Mouse (Mus musculus) MEL (cell line): ENCODE measurements around the gene Abca17. TPM values are rescaled to one million over a fixed set of nuclear protein-coding genes. Genes with fewer than 3 reads are reported as not detected.
A peak's percentile ranks its signal among the peaks of the same experiment; 100 is the strongest.

Experiments used
- DNase-seq: peaks from one replicate; pipeline ENCODE4 v3.0.0; 2011; ENCODE audit warnings: low read depth, low spot score
- H3K27ac ChIP-seq: 2 replicates; pipeline ENCODE4 v1.5.1; 2012; ENCODE audit warnings: low read depth, mild to moderate bottlenecking, control low read depth, low read length, moderate library complexity; ENCODE audit not compliant: control insufficient read depth
- H3K27me3 ChIP-seq, 2 experiments: fragments of 150-350 bp in 1 of 2; sonication (generic) in 1 of 2; 2 replicates each; pipeline ENCODE4 v1.6.1; 2012; ENCODE audit warnings: low read length in 2 of 2, mild to moderate bottlenecking in 2 of 2, improper control_type of control experiment in 1 of 2, moderate library complexity in 1 of 2; ENCODE audit not compliant: insufficient read depth in 2 of 2, control insufficient read depth in 1 of 2
- H3K36me3 ChIP-seq, 2 experiments: 2 replicates each; pipeline ENCODE4 v1.6.1; 2012 to 2014; ENCODE audit warnings: low read length in 2 of 2, improper control_type of control experiment in 1 of 2, inconsistent platforms in 1 of 2, mild to moderate bottlenecking in 1 of 2; ENCODE audit not compliant: insufficient read depth in 2 of 2, control insufficient read depth in 1 of 2
- H3K4me1 ChIP-seq, 2 experiments: fragments of 150-350 bp in 1 of 2; sonication (generic) in 1 of 2; 2 replicates each; pipeline ENCODE4 v1.6.1; 2012; ENCODE audit warnings: low read length in 2 of 2, improper control_type of control experiment in 1 of 2, mild to moderate bottlenecking in 1 of 2; ENCODE audit not compliant: insufficient read depth in 2 of 2, control insufficient read depth in 1 of 2
- H3K4me3 ChIP-seq, 2 experiments: fragments of 150-350 bp in 1 of 2; sonication (generic) in 1 of 2; 2 replicates each; pipeline ENCODE4 v1.5.1; 2012; ENCODE audit warnings: low read depth in 2 of 2, low read length in 2 of 2, mild to moderate bottlenecking in 2 of 2, moderate library complexity in 2 of 2, control low read depth in 1 of 2, improper control_type of control experiment in 1 of 2; ENCODE audit not compliant: control insufficient read depth in 1 of 2, insufficient read depth in 1 of 2
- H3K79me2 ChIP-seq: 2 replicates; pipeline ENCODE4 v1.6.1; 2012; ENCODE audit warnings: mild to moderate bottlenecking, low read length, moderate library complexity; ENCODE audit not compliant: control insufficient read depth, poor library complexity, insufficient read depth
- H3K9ac ChIP-seq: 2 replicates; pipeline ENCODE4 v1.6.1; 2012; ENCODE audit warnings: low read depth, mild to moderate bottlenecking, control low read depth, low read length, moderate library complexity; ENCODE audit not compliant: control insufficient read depth, poor library complexity, severe bottlenecking
- H3K9me3 ChIP-seq: fragments of 150-350 bp; sonication (generic); replicated peaks from 2 replicates; pipeline ENCODE4 v1.6.1; 2012; ENCODE audit warnings: mild to moderate bottlenecking, low read length, improper control_type of control experiment, moderate library complexity; ENCODE audit not compliant: insufficient read depth
- BHLHE40 ChIP-seq: IDR thresholded peaks from 2 replicates; pipeline ENCODE4 v1.6.1; 2012; ENCODE audit warnings: low read depth, mild to moderate bottlenecking, inconsistent platforms, low read length, improper control_type of control experiment, borderline replicate concordance
- CHD1 ChIP-seq: IDR thresholded peaks from 2 replicates; pipeline ENCODE4 v1.6.1; 2012; ENCODE audit warnings: low read depth, mild to moderate bottlenecking, inconsistent platforms, low read length, improper control_type of control experiment
- E2F4 ChIP-seq: IDR thresholded peaks from 2 replicates; pipeline ENCODE4 v1.6.1; 2011; ENCODE audit warnings: low read depth, low read length, improper control_type of control experiment, borderline replicate concordance
- ELF1 ChIP-seq: IDR thresholded peaks from 2 replicates; pipeline ENCODE4 v1.6.1; 2014; ENCODE audit warnings: low read depth, mild to moderate bottlenecking, inconsistent platforms, low read length, improper control_type of control experiment, moderate library complexity
- GATA1 ChIP-seq: IDR thresholded peaks from 2 replicates; pipeline ENCODE4 v1.6.1; 2011; ENCODE audit warnings: low read depth, low read length, improper control_type of control experiment
- HCFC1 ChIP-seq: IDR thresholded peaks from 2 replicates; pipeline ENCODE4 v1.6.1; 2012; ENCODE audit warnings: low read depth, mild to moderate bottlenecking, inconsistent platforms, low read length, improper control_type of control experiment, moderate library complexity
- KAT2A ChIP-seq: conservative IDR thresholded peaks from 2 replicates; pipeline ENCODE4 v1.6.1; 2012; ENCODE audit warnings: low read depth, low read length, improper control_type of control experiment, inconsistent platforms
- MAX ChIP-seq: IDR thresholded peaks from 2 replicates; pipeline ENCODE4 v1.6.1; 2011; ENCODE audit warnings: low read length, improper control_type of control experiment
- MAZ ChIP-seq: IDR thresholded peaks from 2 replicates; pipeline ENCODE4 v1.6.1; 2012; ENCODE audit warnings: low read depth, mild to moderate bottlenecking, inconsistent platforms, low read length, improper control_type of control experiment
- MYB ChIP-seq: IDR thresholded peaks from 2 replicates; pipeline ENCODE4 v1.6.1; 2011; ENCODE audit warnings: mild to moderate bottlenecking, low read depth, low read length, improper control_type of control experiment
- MYC ChIP-seq: IDR thresholded peaks from 2 replicates; pipeline ENCODE4 v1.6.1; 2011; ENCODE audit warnings: low read depth, mild to moderate bottlenecking, low read length, improper control_type of control experiment, moderate library complexity
- NELFE ChIP-seq: IDR thresholded peaks from 2 replicates; pipeline ENCODE4 v1.6.1; 2011; ENCODE audit warnings: low read depth, low read length, improper control_type of control experiment
- NRF1 ChIP-seq: IDR thresholded peaks from 2 replicates; pipeline ENCODE4 v1.6.1; 2014; ENCODE audit warnings: low read depth, mild to moderate bottlenecking, inconsistent platforms, low read length, improper control_type of control experiment, moderate library complexity; ENCODE audit not compliant: poor library complexity, insufficient read depth, severe bottlenecking
- POLR2A ChIP-seq, 2 experiments: IDR thresholded peaks; 2 replicates each; pipeline ENCODE4 v1.6.1; 2011 to 2012; ENCODE audit warnings: low read length in 2 of 2, mild to moderate bottlenecking in 2 of 2, control low read depth in 1 of 2, improper control_type of control experiment in 1 of 2, low read depth in 1 of 2, moderate library complexity in 1 of 2; ENCODE audit not compliant: control insufficient read depth in 1 of 2, insufficient read depth in 1 of 2, poor library complexity in 1 of 2
- POLR2AphosphoS2 ChIP-seq: IDR thresholded peaks from 2 replicates; pipeline ENCODE4 v1.6.1; 2011; ENCODE audit warnings: low read length, improper control_type of control experiment
- RAD21 ChIP-seq: IDR thresholded peaks from 2 replicates; pipeline ENCODE4 v1.6.1; 2011; ENCODE audit warnings: mild to moderate bottlenecking, low read depth, low read length, improper control_type of control experiment
- SIN3A ChIP-seq: IDR thresholded peaks from 2 replicates; pipeline ENCODE4 v1.6.1; 2012; ENCODE audit warnings: low read length, improper control_type of control experiment, inconsistent platforms
- SMC3 ChIP-seq: IDR thresholded peaks from 2 replicates; pipeline ENCODE4 v1.6.1; 2011; ENCODE audit warnings: low read depth, low read length, improper control_type of control experiment
- TBP ChIP-seq: IDR thresholded peaks from 2 replicates; pipeline ENCODE4 v1.8.0; 2011; ENCODE audit warnings: low read depth, low read length, improper control_type of control experiment
- TCF12 ChIP-seq: IDR thresholded peaks from 2 replicates; pipeline ENCODE4 v1.6.1; 2014; ENCODE audit warnings: low read depth, mild to moderate bottlenecking, inconsistent platforms, low read length, improper control_type of control experiment, moderate library complexity
- UBTF ChIP-seq: IDR thresholded peaks from 2 replicates; pipeline ENCODE4 v1.6.1; 2012; ENCODE audit warnings: low read depth, mild to moderate bottlenecking, inconsistent platforms, low read length, improper control_type of control experiment, moderate library complexity, borderline replicate concordance; ENCODE audit not compliant: insufficient read depth
- ZMIZ1 ChIP-seq: IDR thresholded peaks from 2 replicates; pipeline ENCODE4 v1.6.1; 2012; ENCODE audit warnings: low read depth, mild to moderate bottlenecking, inconsistent platforms, low read length, improper control_type of control experiment, moderate library complexity
- ZNF384 ChIP-seq: IDR thresholded peaks from 2 replicates; pipeline ENCODE4 v1.6.1; 2012; ENCODE audit warnings: low read depth, mild to moderate bottlenecking, inconsistent platforms, low read length, improper control_type of control experiment
- polyA plus RNA-seq, 2 experiments: library from polyadenylated mRNA; stranded (reverse) in 1 of 2; unstranded in 1 of 2; fragments of >175 nt in 1 of 2; fragments of >200 nt in 1 of 2; gene quantifications; 2 replicates each; pipeline versions ENCODE4 v1.2.1 to v1.2.4; 2012; ENCODE audit warnings: low replicate concordance in 2 of 2, low read depth in 1 of 2; ENCODE audit not compliant: insufficient read length in 2 of 2, insufficient read depth in 1 of 2, missing spikeins in 1 of 2
- total RNA-seq: library from RNA; depleted of rRNA; stranded (reverse); fragments of 300-350 nt; gene quantifications from 2 replicates; pipeline ENCODE4 v1.2.3, GENCODE M21; 2012

Abca17 gene
- total and polyA plus RNA-seq, 3 experiments: 0.03 to 0.04 TPM; not detected in 1

DNA sequence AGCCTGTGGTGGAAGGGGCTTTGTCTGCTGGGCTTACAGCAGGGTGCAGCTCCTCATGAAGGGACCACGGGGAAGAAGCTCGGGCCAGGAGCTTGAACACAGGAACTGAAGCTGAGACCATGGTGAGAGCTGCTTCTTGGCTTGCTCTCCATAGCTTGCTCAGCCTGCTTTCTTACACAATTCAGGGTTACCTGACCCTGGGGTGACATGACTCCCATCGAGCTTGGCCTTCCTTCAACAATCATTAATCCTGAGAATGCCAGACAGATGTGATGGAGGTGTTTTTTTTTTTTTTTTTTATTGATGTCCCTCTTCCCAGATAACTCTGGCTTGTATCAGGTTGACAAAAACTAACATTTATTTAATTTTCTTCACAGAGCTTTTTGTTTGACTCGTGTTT is 91.9 kb downstream of the Abca17 start:
- no peak for DNase-seq
- H3K9ac ChIP-seq: no peak overlapping the region
- H3K9me3 ChIP-seq: no peaks in the 10 kb centered on the region
- H3K79me2 ChIP-seq: no peaks in the 10 kb centered on the region
- no peak overlapping the region for H3K27ac ChIP-seq
- no peaks in the 10 kb centered on the region for H3K27me3 ChIP-seq
- H3K4me3 ChIP-seq: no peak overlapping the region
- no peaks in the 10 kb centered on the region for H3K4me1 ChIP-seq
- no peak for TF ChIP-seq MAX
- H3K36me3 ChIP-seq: no peaks in the 10 kb centered on the region

DNA sequence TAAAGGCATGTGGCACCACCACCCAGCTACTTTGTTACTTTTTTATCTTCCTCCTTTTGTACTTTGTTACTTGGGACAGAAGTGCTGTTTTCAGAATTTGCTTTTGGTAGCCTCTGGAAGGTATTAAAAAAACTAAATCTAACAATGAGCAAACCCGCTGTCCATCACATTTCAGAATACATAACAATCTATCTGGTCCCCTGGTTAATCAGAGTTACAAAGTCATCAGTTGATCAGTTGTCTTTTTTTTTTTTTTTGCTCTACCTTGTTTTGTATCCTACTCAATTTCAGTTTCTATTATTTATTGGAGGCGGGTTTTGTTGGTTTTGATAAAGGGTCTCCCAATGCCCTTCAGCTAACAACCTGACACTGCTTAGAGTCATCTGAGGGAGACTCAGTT is 98.5 kb downstream of the Abca17 start:
- Histone ChIP-seq H3K4me3 (no peak overlapping the region; a peak in 1 of 4 replicates), H3K27me3 (no peaks in the 10 kb centered on the region), H3K79me2 (peaks cover 21% of the 10 kb centered on the region), H3K4me1 (peaks cover 0 to 7% of the 10 kb centered on the region in 2 experiments; a peak in 2 of 4 replicates), H3K27ac (peak overlapping the region; percentile 80; the same call in 1 of the 2 replicates), H3K9me3 (no peaks in the 10 kb centered on the region), H3K9ac (peak overlapping the region; percentile 82), H3K36me3 (peaks cover 8 to 14% of the 10 kb centered on the region in 2 experiments)
- TF ChIP-seq ZNF384 (peak; percentile 67), NRF1 (no peak)
- no peak for DNase-seq

DNA sequence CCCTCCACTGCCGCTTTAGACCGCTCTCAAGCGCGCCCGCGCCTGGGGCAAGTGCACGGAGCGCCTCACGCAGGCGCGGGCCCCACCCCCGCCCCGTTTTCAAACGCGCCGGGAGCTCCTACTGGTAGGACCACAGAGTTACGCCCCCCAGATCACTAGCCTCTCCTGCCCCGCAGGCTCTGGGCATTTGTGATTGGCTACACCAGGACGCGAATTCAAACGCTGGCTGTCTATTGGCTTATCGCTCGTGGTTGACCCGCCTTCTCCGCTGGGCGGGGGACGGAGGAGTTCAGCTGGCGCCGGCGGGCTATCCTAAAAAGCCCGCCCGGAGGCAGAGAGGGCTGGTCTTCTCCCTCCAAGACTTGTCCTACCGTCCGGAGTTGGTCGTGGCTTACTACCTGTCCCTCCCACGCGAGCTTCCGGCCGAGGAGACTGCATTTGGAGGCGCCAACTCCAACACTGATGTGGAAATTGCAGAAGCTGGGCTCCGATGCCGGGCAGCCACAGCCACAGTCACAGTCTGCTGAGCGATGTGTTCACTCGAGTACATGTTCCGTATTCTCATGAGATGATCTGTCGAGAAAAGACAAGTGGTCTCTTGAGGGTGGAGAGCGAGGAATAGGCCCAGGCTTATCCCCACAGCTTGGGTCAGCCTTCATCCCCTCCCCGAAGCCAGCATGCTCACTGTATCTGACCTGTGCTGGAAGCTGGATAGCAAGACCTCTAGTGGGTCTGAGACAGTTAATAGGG is 99.4 kb downstream of the Abca17 start, which contains the start of gene Ccnf:
Ccnf (minus strand) TSS at position 165 of the 750 bp plus-strand sequence.
- no peaks in the 10 kb centered on the region for H3K27me3 ChIP-seq

More for the DNA sequence above, 99.4 kb downstream of the Abca17 start, which contains the start of gene Ccnf:
- Histone ChIP-seq H3K79me2 (peaks cover 21% of the 10 kb centered on the region), H3K4me3 (peak within 1 kb of the TSS; percentile 90 to 92), H3K27ac (peak within 1 kb of the TSS; percentile 80), H3K4me1 (peaks cover 0 to 7% of the 10 kb centered on the region in 2 experiments; a peak in 2 of 4 replicates), H3K9me3 (no peaks in the 10 kb centered on the region), H3K9ac (peak within 1 kb of the TSS; percentile 91)
- TF ChIP-seq MYB: no peak
- TF ChIP-seq SMC3: no peak
- TF ChIP-seq POLR2A (IDR thresholded peaks at IDR 0.05; ENCODE audit: control insufficient read depth in 1 of 2, insufficient read depth in 1 of 2, low read depth in 1 of 2, low read length in 2 of 2, poor library complexity in 1 of 2): peak; percentile 90 to 92
- no peak for TF ChIP-seq RAD21
- TF ChIP-seq MYC: 0 out of 2 replicates have a peak, but pooled peaks have one; percentile 34
- peak; percentile 68 for TF ChIP-seq HCFC1
- peak; percentile 83 for TF ChIP-seq TBP
- TF ChIP-seq UBTF: no peak
- no peak; the same call in 1 of the 2 replicates for TF ChIP-seq KAT2A
- TF ChIP-seq TCF12: peak; percentile 66; the same call in 1 of the 2 replicates
- no peak for TF ChIP-seq BHLHE40
- TF ChIP-seq NRF1: peak; percentile 92
- peak; percentile 70 for TF ChIP-seq SIN3A
- TF ChIP-seq NELFE: peak; percentile 94
- no peak for TF ChIP-seq CHD1
- TF ChIP-seq ZMIZ1: peak; percentile 84
- TF ChIP-seq ELF1: no peak
- TF ChIP-seq MAZ: peak; percentile 93
- peak; percentile 91 for TF ChIP-seq POLR2AphosphoS2
- TF ChIP-seq E2F4: peak; percentile 85; the same call in 1 of the 2 replicates
- TF ChIP-seq GATA1: no peak
- TF ChIP-seq, all 39 proteins: peak for 12
- DNase-seq: peak; percentile 99
- H3K36me3 ChIP-seq: peaks cover 8 to 14% of the 10 kb centered on the region in 2 experiments
